Mouse (Mus musculus) kidney, embryonic 15.5 days (tissue): Measurements from ENCODE around the gene Pola1. TPM values are rescaled to one million over a fixed set of nuclear protein-coding genes. Genes with fewer than 3 reads are reported as not detected.

ENCODE experiments used
- ATAC-seq: fragments of 200-750 bp; cut with Nextera tagmentation; replicated peaks from 2 replicates; pipeline ENCODE4 v1.8.0; 2017; ENCODE audit warnings: moderate TSS enrichment; ENCODE audit not compliant: low FRiP score
- H3K27ac ChIP-seq: fragments of 300-500 bp; sonication (generic); 2 replicates; pipeline ENCODE4 v1.5.1; 2015; ENCODE audit warnings: mild to moderate bottlenecking, inconsistent platforms
- H3K27me3 ChIP-seq: fragments of 300-500 bp; sonication (generic); 2 replicates; pipeline ENCODE4 v1.6.1; 2015; ENCODE audit warnings: inconsistent platforms
- H3K36me3 ChIP-seq: fragments of 300-500 bp; sonication (generic); 2 replicates; pipeline ENCODE4 v1.6.1; 2015; ENCODE audit warnings: inconsistent platforms
- H3K4me1 ChIP-seq: fragments of 300-500 bp; sonication (generic); 2 replicates; pipeline ENCODE4 v1.6.1; 2015; ENCODE audit warnings: inconsistent platforms
- H3K4me2 ChIP-seq: fragments of 300-500 bp; sonication (generic); 2 replicates; pipeline ENCODE4 v1.6.1; 2015; ENCODE audit warnings: moderate library complexity, mild to moderate bottlenecking, inconsistent platforms
- H3K4me3 ChIP-seq: fragments of 300-500 bp; sonication (generic); replicated peaks from 2 replicates; pipeline ENCODE4 v1.5.1; 2015; ENCODE audit warnings: mild to moderate bottlenecking, inconsistent platforms
- H3K9ac ChIP-seq: fragments of 300-500 bp; sonication (generic); 2 replicates; pipeline ENCODE4 v1.6.1; 2015; ENCODE audit warnings: mild to moderate bottlenecking, inconsistent platforms
- H3K9me3 ChIP-seq: fragments of 300-500 bp; sonication (generic); replicated peaks from 2 replicates; pipeline ENCODE4 v1.6.1; 2016; ENCODE audit warnings: inconsistent platforms
- WGBS: fragments of 180-500 bp; shearing (Covaris S2); methylation state at CpG from one replicate; pipeline ENCODE4 v1.1.7; 2015; ENCODE audit warnings: mixed read lengths; 5-methylcytosine and 5-hydroxymethylcytosine counted together
- polyA plus RNA-seq: library from polyadenylated mRNA; unstranded; fragments of >200 nt; fragmentation: Nextera tagmentation; extraction: Ambion mirVana; gene quantifications from 2 replicates; pipeline ENCODE4 v1.2.1, GENCODE M21; 2015

Gene Pola1
- polyA plus RNA-seq, 1 experiment from 2014 or later, result 23.2 TPM

GRCm38 (mm10) chrX:93281028-93281723 lies 350.8 kb downstream of the Pola1 start:
- Histone ChIP-seq H3K9ac (no peak overlapping the region), H3K36me3 (no peaks in the 10 kb centered on the region), H3K4me1 (peaks cover 10% of the 10 kb centered on the region; the same call in 1 of the 2 replicates), H3K9me3 (no peaks in the 10 kb centered on the region), H3K4me2 (peak overlapping the region; percentile 45), H3K4me3 (0 out of 2 replicates have a peak overlapping the region, but pooled peaks have one; percentile 14), H3K27me3 (peaks cover 91% of the 10 kb centered on the region), H3K27ac (no peak overlapping the region)
- ATAC-seq, result peak; percentile 48; the same call in 1 of the 2 replicates
- WGBS, result 19% methylated on average over 23 of the region's 23 CpGs

- Histone ChIP-seq H3K27ac (no peak overlapping the region), H3K27me3 (peaks cover 85% of the 10 kb centered on the region), H3K36me3 (no peaks in the 10 kb centered on the region), H3K4me2 (no peak overlapping the region), H3K4me1 (peaks cover 10% of the 10 kb centered on the region; the same call in 1 of the 2 replicates), H3K4me3 (no peak overlapping the region), H3K9ac (no peak overlapping the region), H3K9me3 (no peaks in the 10 kb centered on the region)
- WGBS, result 39% methylated on average over 7 of the region's 11 CpGs
- ATAC-seq, result no peak
Observed at GRCm38 (mm10) chrX:93279940-93280339, 352.0 kb downstream of the Pola1 start.

DNA sequence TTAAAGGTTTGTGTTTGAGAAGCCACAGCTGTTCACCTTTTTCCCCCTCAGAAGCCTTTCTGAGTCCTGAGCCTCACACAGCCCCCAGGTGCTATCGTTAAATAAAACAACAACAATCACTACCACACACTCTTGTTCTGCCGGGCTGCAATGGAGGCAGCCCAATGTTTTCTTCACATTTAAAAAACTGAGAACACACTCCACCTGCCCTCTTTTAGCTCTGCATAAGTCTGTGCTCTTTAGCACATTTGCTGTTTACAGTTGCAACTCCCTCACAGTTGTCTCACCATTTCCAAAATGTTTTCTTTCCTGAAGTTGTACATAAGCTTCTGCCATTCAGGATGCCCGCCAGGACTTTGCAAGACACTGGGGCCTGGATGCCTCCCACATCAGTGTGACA lies 356.3 kb downstream of the Pola1 start:
- H3K4me1 ChIP-seq, result no peaks in the 10 kb centered on the region
- H3K27me3 ChIP-seq, result peaks cover 45% of the 10 kb centered on the region
- H3K36me3 ChIP-seq, result no peaks in the 10 kb centered on the region
- no peak overlapping the region for H3K27ac ChIP-seq
- H3K4me2 ChIP-seq, result no peak overlapping the region
- no peak overlapping the region for H3K9ac ChIP-seq
- no peak overlapping the region for H3K4me3 ChIP-seq
- no peak for ATAC-seq
- 59% methylated on average over 3 of the region's 3 CpGs for WGBS
- no peaks in the 10 kb centered on the region for H3K9me3 ChIP-seq

Other genes with a start within 250 kb of the Pola1 start
- gene Pcyt1b, start 22.7 kb upstream of the Pola1 start, polyA plus RNA-seq, result 1.3 and 1.6 TPM in 2 replicates
- gene Pdk3, start 200.0 kb upstream of the Pola1 start, polyA plus RNA-seq, result 64.1 and 70.4 TPM in 2 replicates